Mouse (Mus musculus) forebrain, embryonic 14.5 days (tissue): ENCODE measurements around the gene Baz1b. TPM values are rescaled to one million over a fixed set of nuclear protein-coding genes. Genes with fewer than 3 reads are reported as not detected.
A peak's percentile ranks its signal among the peaks of the same experiment; 100 is the strongest.

Experiments
- ATAC-seq: fragments of 200-750 bp; cut with Nextera tagmentation; 2 replicates; pipeline ENCODE4 v1.8.0; 2017; ENCODE audit warnings: mild to moderate bottlenecking, moderate library complexity
- DNase-seq: peaks from one replicate; pipeline ENCODE4 v3.0.0-alpha.2; 2015; ENCODE audit warnings: low spot score
- H3K27ac ChIP-seq: fragments of 300-500 bp; sonication (generic); 2 replicates; pipeline ENCODE4 v1.5.1; 2014; ENCODE audit warnings: low read depth, mild to moderate bottlenecking, control low read depth, low read length, moderate library complexity
- H3K27me3 ChIP-seq: fragments of 300-500 bp; sonication (generic); replicated peaks from 2 replicates; pipeline ENCODE4 v1.6.1; 2014; ENCODE audit warnings: low read length, control low read depth, mixed read lengths; ENCODE audit not compliant: control insufficient read depth, insufficient read depth
- H3K36me3 ChIP-seq: fragments of 300-500 bp; sonication (generic); 2 replicates; pipeline ENCODE4 v1.6.1; 2014; ENCODE audit warnings: low read length, control low read depth; ENCODE audit not compliant: control insufficient read depth, insufficient read depth
- H3K4me1 ChIP-seq: fragments of 300-500 bp; sonication (generic); 2 replicates; pipeline ENCODE4 v1.6.1; 2014; ENCODE audit warnings: antibody characterized with exemption, low read length, control low read depth; ENCODE audit not compliant: control insufficient read depth, insufficient read depth
- H3K4me2 ChIP-seq: fragments of 300-500 bp; sonication (generic); 2 replicates; pipeline ENCODE4 v1.6.1; 2014; ENCODE audit warnings: mild to moderate bottlenecking, control low read depth, low read length
- H3K4me3 ChIP-seq: fragments of 300-500 bp; sonication (generic); 2 replicates; pipeline ENCODE4 v1.5.1; 2014; ENCODE audit warnings: low read depth, low read length, control low read depth
- H3K9ac ChIP-seq: fragments of 300-500 bp; sonication (generic); 2 replicates; pipeline ENCODE4 v1.6.1; 2014; ENCODE audit warnings: mild to moderate bottlenecking, low read length, control low read depth, moderate library complexity
- H3K9me3 ChIP-seq: fragments of 300-500 bp; sonication (generic); replicated peaks from 2 replicates; pipeline ENCODE4 v1.6.1; 2016; ENCODE audit warnings: low read length, control low read depth, mixed read lengths; ENCODE audit not compliant: control insufficient read depth
- WGBS: fragments of 180-500 bp; shearing (Covaris S2); extraction: QIAGEN DNeasy Blood & Tissue Kit; methylation state at CpG from one replicate; pipeline ENCODE4 v1.1.7; 2014; 5-methylcytosine and 5-hydroxymethylcytosine counted together
- polyA plus RNA-seq: library from polyadenylated mRNA; unstranded; fragments of >200 nt; fragmentation: Nextera tagmentation; extraction: Ambion mirVana; gene quantifications from 2 replicates; pipeline ENCODE4 v1.2.1, GENCODE M21; 2014

Baz1b gene
- polyA plus RNA-seq, 1 experiment from 2014 or later = 35.5 TPM

GRCm38 (mm10) chr5:135156496-135156895, 30.6 kb upstream of the Baz1b start:
- Histone ChIP-seq H3K4me1 (no peaks in the 10 kb centered on the region), H3K4me2 (no peak overlapping the region), H3K36me3 (peaks cover 82% of the 10 kb centered on the region), H3K9me3 (no peaks in the 10 kb centered on the region), H3K27me3 (no peaks in the 10 kb centered on the region), H3K9ac (no peak overlapping the region), H3K27ac (no peak overlapping the region), H3K4me3 (no peak overlapping the region)
- no peak for DNase-seq
- WGBS = 95% methylated on average over 4 of the region's 4 CpGs
- no peak for ATAC-seq

- H3K27ac ChIP-seq = no peak overlapping the region
- H3K4me2 ChIP-seq = no peak overlapping the region
- ATAC-seq (no peak), DNase-seq (no peak)
- H3K9ac ChIP-seq = no peak overlapping the region
- no peaks in the 10 kb centered on the region for H3K4me1 ChIP-seq
- no peak overlapping the region for H3K4me3 ChIP-seq
- no peaks in the 10 kb centered on the region for H3K9me3 ChIP-seq
- WGBS = 92% methylated on average over 4 of the region's 4 CpGs
- H3K27me3 ChIP-seq = no peaks in the 10 kb centered on the region
- H3K36me3 ChIP-seq = peaks cover 64% of the 10 kb centered on the region
Measured at GRCm38 (mm10) chr5:135161221-135161620, 25.8 kb upstream of the Baz1b start.

DNA sequence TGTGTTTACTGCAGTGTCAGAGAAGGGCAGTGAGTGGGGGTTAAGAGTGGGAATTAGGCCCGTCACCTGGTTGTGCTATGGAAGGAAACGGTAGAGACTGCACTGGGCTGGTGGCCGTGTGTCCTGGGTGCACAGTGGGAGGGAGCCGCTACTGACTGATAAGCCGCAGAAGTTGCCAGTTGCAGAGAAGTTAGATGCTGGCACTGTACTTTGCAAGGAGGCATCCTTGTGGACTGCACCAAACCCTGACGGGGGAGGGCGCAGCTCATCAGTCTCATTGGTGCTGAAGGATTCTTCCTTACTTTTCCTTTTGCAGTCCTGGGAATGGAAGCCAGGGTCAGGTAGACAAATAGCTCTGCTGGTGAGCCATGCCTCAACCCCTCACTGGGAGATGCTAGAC, 25.4 kb upstream of the Baz1b start:
- Histone ChIP-seq H3K36me3 (peaks cover 59% of the 10 kb centered on the region), H3K4me1 (no peaks in the 10 kb centered on the region), H3K9me3 (no peaks in the 10 kb centered on the region), H3K9ac (no peak overlapping the region), H3K27me3 (no peaks in the 10 kb centered on the region), H3K27ac (no peak overlapping the region), H3K4me3 (no peak overlapping the region), H3K4me2 (no peak overlapping the region)
- 89% methylated on average over 7 of the region's 7 CpGs for WGBS
- no peak for DNase-seq
- no peak for ATAC-seq

DNA sequence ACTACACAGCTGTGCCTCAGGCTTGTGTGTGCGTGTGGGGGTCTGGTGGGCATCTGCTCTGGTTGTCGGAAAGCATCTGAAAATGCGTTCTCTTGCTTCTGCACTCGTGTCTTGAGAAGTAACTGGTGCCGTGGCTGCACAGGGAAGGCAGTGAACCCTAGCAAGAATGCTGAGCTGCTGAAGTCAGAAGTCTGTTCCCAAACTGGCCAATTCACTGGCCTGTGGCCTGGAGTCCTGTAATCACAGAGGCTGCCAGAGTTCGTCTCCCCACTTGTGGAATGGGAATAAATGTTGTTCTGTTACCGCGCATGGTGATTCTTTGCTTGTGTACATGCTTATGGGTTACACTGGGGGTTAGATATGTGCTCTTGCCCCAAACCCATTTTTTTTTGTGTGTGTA, 24.7 kb upstream of the Baz1b start:
- H3K4me2 ChIP-seq = no peak overlapping the region
- no peak overlapping the region for H3K9ac ChIP-seq
- no peaks in the 10 kb centered on the region for H3K27me3 ChIP-seq
- peaks cover 56% of the 10 kb centered on the region for H3K36me3 ChIP-seq
- 96% methylated on average over 8 of the region's 8 CpGs for WGBS
- ATAC-seq (no peak), DNase-seq (no peak)
- H3K4me3 ChIP-seq = no peak overlapping the region
- no peak overlapping the region for H3K27ac ChIP-seq
- H3K4me1 ChIP-seq = no peaks in the 10 kb centered on the region
- no peaks in the 10 kb centered on the region for H3K9me3 ChIP-seq

DNA sequence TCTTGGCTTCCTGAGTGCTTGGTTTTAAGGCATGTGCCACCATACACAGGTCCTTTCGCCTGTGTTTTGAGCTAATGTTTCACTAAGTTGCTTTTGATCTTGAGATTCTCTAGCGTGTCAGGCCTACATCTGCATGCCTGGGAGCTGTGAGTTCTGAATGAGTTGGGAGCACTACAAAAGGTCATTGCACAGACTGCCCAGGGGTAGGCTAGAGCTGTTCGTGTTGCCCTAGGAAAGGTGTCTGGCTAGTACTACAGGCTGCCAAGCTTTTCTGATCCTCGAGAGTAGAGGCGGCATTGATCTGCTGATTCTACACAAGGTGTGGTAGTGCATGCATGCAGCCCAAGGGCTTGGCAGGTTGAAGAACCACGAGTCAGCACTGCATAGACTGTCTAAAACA, 24.2 kb upstream of the Baz1b start:
- DNase-seq (no peak), ATAC-seq (no peak)
- Histone ChIP-seq H3K9me3 (no peaks in the 10 kb centered on the region), H3K27ac (no peak overlapping the region), H3K9ac (no peak overlapping the region), H3K27me3 (no peaks in the 10 kb centered on the region), H3K4me1 (no peaks in the 10 kb centered on the region), H3K4me3 (no peak overlapping the region), H3K4me2 (no peak overlapping the region), H3K36me3 (peaks cover 52% of the 10 kb centered on the region)
- 89% methylated on average over 6 of the region's 6 CpGs for WGBS

DNA sequence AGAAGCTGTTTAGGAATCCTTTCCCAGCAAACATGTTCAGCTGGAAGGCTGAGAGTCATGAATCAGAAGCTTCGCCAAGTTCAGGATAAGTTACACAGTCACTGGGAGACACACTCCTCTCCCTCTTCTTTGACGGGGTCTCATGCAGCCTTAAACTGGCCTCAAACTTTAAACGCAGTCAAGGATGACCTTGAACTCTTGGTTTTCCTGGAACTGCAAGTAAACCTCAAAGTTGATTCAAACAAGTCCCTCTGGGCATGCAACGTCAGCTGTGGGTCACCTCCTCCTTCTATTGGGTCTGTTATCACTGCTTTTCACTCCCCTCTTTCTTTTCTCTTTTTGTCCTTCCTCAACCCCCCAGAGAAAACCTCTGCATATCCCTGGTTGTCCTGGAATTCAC, 20.2 kb upstream of the Baz1b start:
- 92% methylated on average over 4 of the region's 4 CpGs for WGBS
- no peak overlapping the region for H3K9ac ChIP-seq
- no peak for DNase-seq
- H3K4me2 ChIP-seq = no peak overlapping the region
- H3K9me3 ChIP-seq = no peaks in the 10 kb centered on the region
- no peaks in the 10 kb centered on the region for H3K27me3 ChIP-seq
- H3K4me3 ChIP-seq = no peak overlapping the region
- peaks cover 6% of the 10 kb centered on the region for H3K4me1 ChIP-seq
- H3K36me3 ChIP-seq = peaks cover 21% of the 10 kb centered on the region
- no peak overlapping the region for H3K27ac ChIP-seq
- ATAC-seq = no peak

DNA sequence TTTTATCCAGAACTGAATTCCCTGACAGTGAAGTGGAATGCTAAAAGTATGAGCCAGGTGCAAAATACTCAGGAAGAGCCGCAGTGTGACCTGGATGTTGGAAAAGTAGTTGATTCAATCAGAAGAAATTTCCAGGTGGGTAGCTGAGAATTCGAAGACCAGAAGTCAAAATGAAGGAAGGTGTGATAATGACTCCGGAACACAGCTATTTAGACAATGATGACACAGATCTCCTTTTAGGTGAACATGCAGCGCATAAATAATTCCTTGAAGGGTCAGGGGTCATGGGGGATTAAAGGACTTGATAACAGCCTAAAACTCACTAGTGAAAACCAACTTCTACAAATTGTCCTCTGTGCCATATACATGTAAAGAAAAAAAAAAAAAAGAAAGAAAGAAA, 19.6 kb upstream of the Baz1b start:
- DNase-seq (no peak), ATAC-seq (no peak)
- WGBS = 95% methylated on average over 4 of the region's 4 CpGs
- Histone ChIP-seq H3K36me3 (peaks cover 21% of the 10 kb centered on the region), H3K27me3 (no peaks in the 10 kb centered on the region), H3K27ac (no peak overlapping the region), H3K4me2 (peak overlapping the region; percentile 97; the same call in 1 of the 2 replicates), H3K9me3 (no peaks in the 10 kb centered on the region), H3K4me3 (no peak overlapping the region), H3K4me1 (peaks cover 6% of the 10 kb centered on the region), H3K9ac (no peak overlapping the region)

GRCm38 (mm10) chr5:135168063-135169062, 18.7 kb upstream of the Baz1b start, which contains the start of gene Bcl7b:
TSS of gene Bcl7b (plus strand) at chr5:135168283.
- Histone ChIP-seq H3K4me2 (peak within 1 kb of the TSS; percentile 97), H3K27ac (peak within 1 kb of the TSS; percentile 99), H3K4me3 (peak within 1 kb of the TSS; percentile 66), H3K9ac (peak within 1 kb of the TSS; percentile 87), H3K36me3 (peaks cover 22% of the 10 kb centered on the region), H3K4me1 (peaks cover 6% of the 10 kb centered on the region), H3K27me3 (no peaks in the 10 kb centered on the region), H3K9me3 (no peaks in the 10 kb centered on the region)
- 2% methylated on average over 95 of the region's 95 CpGs for WGBS
- peak; percentile 98 for DNase-seq
- peak; percentile 99 for ATAC-seq

DNA sequence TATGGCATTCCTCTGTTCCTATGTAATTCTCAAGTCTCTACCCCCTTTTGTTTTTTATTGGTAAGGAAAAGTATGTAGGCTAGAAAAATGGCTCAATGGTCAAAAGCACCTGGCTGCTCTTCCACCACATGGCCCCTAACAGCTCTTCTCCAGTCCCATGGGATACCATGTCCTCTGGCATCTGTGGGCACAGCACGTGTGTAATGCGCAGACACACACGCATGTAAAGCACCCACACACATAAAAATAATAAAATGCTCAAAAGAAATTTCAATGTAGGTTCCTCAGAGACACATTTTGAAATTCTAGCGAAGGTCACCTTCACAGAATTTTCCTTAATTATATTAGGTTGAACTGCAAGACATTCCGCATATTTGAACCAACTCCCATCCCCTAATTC, 17.6 kb upstream of the Baz1b start:
- H3K4me3 ChIP-seq = peak overlapping the region; percentile 66
- H3K27me3 ChIP-seq = no peaks in the 10 kb centered on the region
- ATAC-seq = no peak
- 92% methylated on average over 5 of the region's 5 CpGs for WGBS
- H3K9me3 ChIP-seq = no peaks in the 10 kb centered on the region
- H3K36me3 ChIP-seq = peaks cover 34% of the 10 kb centered on the region
- H3K4me1 ChIP-seq = peaks cover 6% of the 10 kb centered on the region
- H3K27ac ChIP-seq = no peak overlapping the region
- no peak for DNase-seq
- peak overlapping the region; percentile 97 for H3K4me2 ChIP-seq
- H3K9ac ChIP-seq = peak overlapping the region; percentile 87
